Mouse (Mus musculus): ENCODE data around the gene Arsk.
A peak's percentile ranks its signal among the peaks of the same experiment; 100 is the strongest.

Gene Arsk

GRCm38 (mm10) chr13:76098493-76099303 is at the start of gene Arsk, which contains the start of gene Ttc37:
Gene Arsk, minus strand, starts transcription at chr13:76098660.
Gene Ttc37, plus strand, starts transcription at chr13:76098734.
- DNase-seq = peak; percentile 90 to 93

- DNase-seq = no peak
Observed at GRCm38 (mm10) chr13:76141117-76141808, 42.8 kb upstream of the Arsk start.

GRCm38 (mm10) chr13:76138862-76139261 is 40.4 kb upstream of the Arsk start:
- DNase-seq = no peak

- DNase-seq = no peak
Observed at GRCm38 (mm10) chr13:76132415-76132814, 34.0 kb upstream of the Arsk start.

GRCm38 (mm10) chr13:76128799-76129198 is 30.3 kb upstream of the Arsk start:
- no peak for DNase-seq

GRCm38 (mm10) chr13:76109069-76109824 is 10.8 kb upstream of the Arsk start:
- no peak for DNase-seq

- no peak for DNase-seq
Observed at GRCm38 (mm10) chr13:76101989-76102388, 3.5 kb upstream of the Arsk start.

GRCm38 (mm10) chr13:76098116-76098492 is 356 bp downstream of the Arsk start:
- DNase-seq = no peak

- no peak for DNase-seq
Observed at GRCm38 (mm10) chr13:76074323-76074722, 24.1 kb downstream of the Arsk start.

GRCm38 (mm10) chr13:76064363-76064945 is 34.0 kb downstream of the Arsk start:
- DNase-seq = no peak

- no peak for DNase-seq
Observed at GRCm38 (mm10) chr13:76063548-76063947, 34.9 kb downstream of the Arsk start.

- DNase-seq = no peak
Observed at GRCm38 (mm10) chr13:76062569-76062968, 35.9 kb downstream of the Arsk start.

- DNase-seq = no peak
Observed at GRCm38 (mm10) chr13:76062126-76062525, 36.3 kb downstream of the Arsk start.

GRCm38 (mm10) chr13:76059591-76059990 is 38.9 kb downstream of the Arsk start:
- DNase-seq = no peak

- DNase-seq = no peak
Observed at GRCm38 (mm10) chr13:76057267-76058069, 41.0 kb downstream of the Arsk start.

- DNase-seq = no peak
Observed at GRCm38 (mm10) chr13:76056896-76057266, 41.6 kb downstream of the Arsk start, which contains the start of gene Gpr150. Gene Gpr150, minus strand, starts transcription at chr13:76056996.

- DNase-seq = peak; percentile 22 to 32
Observed at GRCm38 (mm10) chr13:76056261-76056724, 42.2 kb downstream of the Arsk start.

- peak in 1 of 2 experiments; percentile 4 for DNase-seq
Observed at GRCm38 (mm10) chr13:76055391-76056232, 42.8 kb downstream of the Arsk start.

- no peak for DNase-seq
Observed at GRCm38 (mm10) chr13:76044971-76045370, 53.5 kb downstream of the Arsk start.

GRCm38 (mm10) chr13:76042455-76042854 is 56.0 kb downstream of the Arsk start:
- DNase-seq = no peak

GRCm38 (mm10) chr13:76024588-76024987 is 73.9 kb downstream of the Arsk start:
- DNase-seq = no peak

Data from thymus, adult 18-20 months (tissue).